Mouse (Mus musculus) midbrain, embryonic 14.5 days (tissue): ENCODE measurements around the gene Sprr2j-ps. TPM values are rescaled to one million over a fixed set of nuclear protein-coding genes. Genes with fewer than 3 reads are reported as not detected.

Source experiments
- ATAC-seq: fragments of 200-750 bp; cut with Nextera tagmentation; 2 replicates; pipeline ENCODE4 v1.8.0; 2017; ENCODE audit warnings: moderate number of reproducible peaks, moderate library complexity; ENCODE audit not compliant: low FRiP score, low TSS enrichment
- DNase-seq: peaks from one replicate; pipeline ENCODE4 v3.0.0-alpha.2; 2015
- H3K27ac ChIP-seq: fragments of 300-500 bp; sonication (generic); replicated peaks from 2 replicates; pipeline ENCODE4 v1.5.1; 2014; ENCODE audit warnings: mild to moderate bottlenecking, low read depth, low read length, moderate library complexity
- H3K27me3 ChIP-seq: fragments of 300-500 bp; sonication (generic); 2 replicates; pipeline ENCODE4 v1.6.1; 2014; ENCODE audit warnings: low read length, control low read depth, mixed read lengths; ENCODE audit not compliant: control insufficient read depth, insufficient read depth
- H3K36me3 ChIP-seq: fragments of 300-500 bp; sonication (generic); 2 replicates; pipeline ENCODE4 v1.6.1; 2014; ENCODE audit warnings: low read length, control low read depth; ENCODE audit not compliant: control insufficient read depth, insufficient read depth
- H3K4me1 ChIP-seq: fragments of 300-500 bp; sonication (generic); 2 replicates; pipeline ENCODE4 v1.6.1; 2014; ENCODE audit warnings: mild to moderate bottlenecking, antibody characterized with exemption, low read length, control low read depth; ENCODE audit not compliant: control insufficient read depth, insufficient read depth
- H3K4me2 ChIP-seq: fragments of 300-500 bp; sonication (generic); 2 replicates; pipeline ENCODE4 v1.6.1; 2014; ENCODE audit warnings: mild to moderate bottlenecking, low read length, moderate library complexity
- H3K4me3 ChIP-seq: fragments of 300-500 bp; sonication (generic); replicated peaks from 2 replicates; pipeline ENCODE4 v1.5.1; 2014; ENCODE audit warnings: low read depth, low read length
- H3K9ac ChIP-seq: fragments of 300-500 bp; sonication (generic); replicated peaks from 2 replicates; pipeline ENCODE4 v1.6.1; 2014; ENCODE audit warnings: mild to moderate bottlenecking, low read length, moderate library complexity
- H3K9me3 ChIP-seq: fragments of 300-500 bp; sonication (generic); 2 replicates; pipeline ENCODE4 v1.6.1; 2016; ENCODE audit warnings: low read length, control low read depth, mixed read lengths; ENCODE audit not compliant: control insufficient read depth
- WGBS: fragments of 180-500 bp; shearing (Covaris S2); extraction: QIAGEN DNeasy Blood & Tissue Kit; methylation state at CpG from one replicate; pipeline ENCODE4 v1.1.7; 2014; 5-methylcytosine and 5-hydroxymethylcytosine counted together
- polyA plus RNA-seq: library from polyadenylated mRNA; unstranded; fragments of >200 nt; fragmentation: Nextera tagmentation; extraction: Ambion mirVana; gene quantifications from 2 replicates; pipeline ENCODE4 v1.2.1, GENCODE M21; 2014

The Sprr2j-ps gene
- polyA plus RNA-seq = not detected in 2 replicates

DNA sequence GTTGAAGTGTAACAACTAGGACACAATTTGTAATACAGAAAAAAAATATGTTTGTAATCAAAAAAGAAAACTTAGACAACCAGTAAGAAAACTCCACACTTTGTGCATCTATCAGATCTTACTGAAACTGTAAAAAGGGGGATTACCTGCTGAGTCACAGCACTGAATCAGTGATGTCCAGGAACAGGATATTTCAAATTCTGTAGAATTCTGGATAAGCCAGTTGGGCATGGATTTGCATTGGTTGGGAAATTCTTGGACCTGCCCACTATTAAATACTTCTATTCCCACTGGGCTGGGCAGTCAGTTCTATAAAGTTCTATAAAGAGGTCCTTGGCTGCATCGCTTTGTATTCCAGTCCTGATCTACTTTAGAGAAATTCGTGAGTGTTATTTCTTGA is at the start of gene Sprr2j-ps:
Sprr2j-ps (plus strand) TSS at position 301 of the 400 bp plus-strand sequence.
- no peak within 1 kb of the TSS for H3K9ac ChIP-seq
- ATAC-seq (no peak), DNase-seq (no peak)
- 95% methylated on average over 2 of the region's 2 CpGs for WGBS
- no peaks in the 10 kb centered on the region for H3K27me3 ChIP-seq
- H3K4me1 ChIP-seq = no peaks in the 10 kb centered on the region
- no peak within 1 kb of the TSS for H3K4me2 ChIP-seq
- no peaks in the 10 kb centered on the region for H3K9me3 ChIP-seq
- no peaks in the 10 kb centered on the region for H3K36me3 ChIP-seq
- H3K4me3 ChIP-seq = no peak within 1 kb of the TSS
- H3K27ac ChIP-seq = no peak within 1 kb of the TSS

GRCm38 (mm10) chr3:92373613-92374012 is 44.3 kb upstream of the Sprr2j-ps start:
- DNase-seq (no peak), ATAC-seq (no peak)
- WGBS = 77% methylated on average over 2 of the region's 2 CpGs
- no peak overlapping the region for H3K9ac ChIP-seq
- no peaks in the 10 kb centered on the region for H3K36me3 ChIP-seq
- H3K27ac ChIP-seq = no peak overlapping the region
- H3K9me3 ChIP-seq = no peaks in the 10 kb centered on the region
- H3K27me3 ChIP-seq = no peaks in the 10 kb centered on the region
- no peaks in the 10 kb centered on the region for H3K4me1 ChIP-seq
- no peak overlapping the region for H3K4me3 ChIP-seq
- H3K4me2 ChIP-seq = no peak overlapping the region

GRCm38 (mm10) chr3:92385385-92385784 is 32.5 kb upstream of the Sprr2j-ps start, which contains the start of gene Sprr2h:
TSS of gene Sprr2h (plus strand) at chr3:92385685.
- 81% methylated on average over 1 of the region's 1 CpGs for WGBS

DNA sequence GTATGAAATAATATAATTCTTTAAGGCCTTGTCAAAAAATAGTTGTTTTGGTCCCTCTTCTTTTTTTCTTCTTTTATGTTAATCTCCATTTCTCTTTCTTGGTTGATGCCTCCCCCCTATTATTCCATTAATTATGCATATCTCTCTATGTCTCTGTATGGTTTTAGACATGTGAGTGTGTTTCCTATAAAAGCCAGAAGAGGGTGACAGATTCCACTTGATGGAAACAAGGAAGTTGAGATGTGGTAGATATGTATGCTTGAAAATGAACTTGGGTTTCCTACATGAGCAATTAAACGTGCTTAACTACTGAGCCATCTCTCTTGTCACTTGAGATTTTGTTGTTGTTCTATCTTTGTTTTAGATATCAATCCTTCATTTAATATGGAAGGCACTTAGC is 23.6 kb upstream of the Sprr2j-ps start:
- ATAC-seq (no peak), DNase-seq (peak; percentile 2)
- no peak overlapping the region for H3K27ac ChIP-seq
- WGBS = 61% methylated on average over 1 of the region's 1 CpGs
- H3K27me3 ChIP-seq = no peaks in the 10 kb centered on the region
- no peaks in the 10 kb centered on the region for H3K9me3 ChIP-seq
- no peaks in the 10 kb centered on the region for H3K4me1 ChIP-seq
- no peak overlapping the region for H3K9ac ChIP-seq
- no peaks in the 10 kb centered on the region for H3K36me3 ChIP-seq
- H3K4me3 ChIP-seq = no peak overlapping the region
- H3K4me2 ChIP-seq = no peak overlapping the region

More at GRCm38 (mm10) chr3:92385385-92385784, 32.5 kb upstream of the Sprr2j-ps start, which contains the start of gene Sprr2h:
- ATAC-seq = no peak
- Histone ChIP-seq H3K27ac (no peak within 1 kb of the TSS), H3K4me3 (no peak within 1 kb of the TSS), H3K4me1 (no peaks in the 10 kb centered on the region), H3K27me3 (no peaks in the 10 kb centered on the region), H3K36me3 (no peaks in the 10 kb centered on the region), H3K4me2 (no peak within 1 kb of the TSS), H3K9ac (no peak within 1 kb of the TSS), H3K9me3 (no peaks in the 10 kb centered on the region)
- no peak for DNase-seq

DNA sequence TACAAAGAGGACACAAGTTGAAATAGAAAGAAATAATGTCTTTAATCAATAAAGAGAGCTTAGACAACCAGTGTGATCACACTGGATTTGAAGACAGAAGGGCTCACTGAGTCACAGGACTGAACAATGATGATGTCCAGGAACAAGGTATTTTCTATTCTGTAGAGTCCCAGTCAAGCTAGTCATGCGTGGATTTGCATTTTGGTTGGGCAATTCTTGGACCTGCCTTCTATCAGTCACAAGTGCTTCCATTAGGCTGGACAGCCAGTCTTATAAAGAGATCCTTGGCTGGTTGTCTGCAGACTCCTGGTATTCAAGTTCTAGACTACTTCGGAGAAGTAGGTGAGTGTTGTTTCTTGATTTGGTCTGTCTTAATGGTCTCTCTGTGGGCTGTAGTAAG is 10.2 kb upstream of the Sprr2j-ps start, which contains the start of gene Sprr2i:
Sprr2i (plus strand) TSS at position 301 of the 400 bp plus-strand sequence.
- no peaks in the 10 kb centered on the region for H3K36me3 ChIP-seq
- H3K9me3 ChIP-seq = no peaks in the 10 kb centered on the region
- H3K4me1 ChIP-seq = no peaks in the 10 kb centered on the region
- no peaks in the 10 kb centered on the region for H3K27me3 ChIP-seq
- no peak within 1 kb of the TSS for H3K4me2 ChIP-seq
- DNase-seq (no peak), ATAC-seq (no peak)
- WGBS = 93% methylated on average over 2 of the region's 2 CpGs
- H3K4me3 ChIP-seq = no peak within 1 kb of the TSS
- H3K27ac ChIP-seq = no peak within 1 kb of the TSS
- no peak within 1 kb of the TSS for H3K9ac ChIP-seq

DNA sequence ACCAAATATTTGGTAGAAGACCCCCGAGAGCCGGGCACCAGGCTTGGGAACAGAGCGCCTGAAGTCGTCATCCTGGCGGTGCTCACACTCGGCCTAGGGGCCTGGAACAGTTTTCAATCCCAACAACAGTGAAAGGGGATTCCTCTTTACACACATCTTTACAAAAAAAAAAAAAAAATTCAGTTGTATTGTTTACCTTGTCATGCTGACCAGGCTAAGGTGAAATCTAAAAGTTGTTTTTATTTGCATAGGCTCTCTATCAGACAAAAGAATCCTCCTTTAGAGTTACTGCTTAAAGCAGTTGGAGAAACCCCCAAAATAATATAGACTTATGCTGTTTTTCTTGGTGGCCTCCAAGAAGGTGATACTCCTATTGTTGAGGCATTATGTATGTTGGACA is 11.4 kb downstream of the Sprr2j-ps start, which contains the start of gene Gm9774:
Gm9774 (minus strand) TSS at position 101 of the 400 bp plus-strand sequence.
- Histone ChIP-seq H3K4me2 (no peak within 1 kb of the TSS), H3K27me3 (no peaks in the 10 kb centered on the region), H3K27ac (no peak within 1 kb of the TSS), H3K4me1 (no peaks in the 10 kb centered on the region), H3K9me3 (no peaks in the 10 kb centered on the region), H3K4me3 (no peak within 1 kb of the TSS), H3K36me3 (no peaks in the 10 kb centered on the region), H3K9ac (no peak within 1 kb of the TSS)
- no peak for ATAC-seq
- no peak for DNase-seq
- WGBS = 97% methylated on average over 6 of the region's 6 CpGs

- WGBS = 92% methylated on average over 2 of the region's 2 CpGs
- H3K4me2 ChIP-seq = no peak within 1 kb of the TSS
- no peak within 1 kb of the TSS for H3K4me3 ChIP-seq
- no peaks in the 10 kb centered on the region for H3K4me1 ChIP-seq
- H3K9me3 ChIP-seq = no peaks in the 10 kb centered on the region
- H3K27me3 ChIP-seq = no peaks in the 10 kb centered on the region
- no peak within 1 kb of the TSS for H3K27ac ChIP-seq
- no peak for ATAC-seq
- H3K9ac ChIP-seq = no peak within 1 kb of the TSS
- H3K36me3 ChIP-seq = no peaks in the 10 kb centered on the region
- DNase-seq = no peak
These were observed 14.4 kb downstream of the Sprr2j-ps start, which contains the start of gene Sprr2k for GRCm38 (mm10) chr3:92432282-92432681. TSS of gene Sprr2k (plus strand) at chr3:92432582.

GRCm38 (mm10) chr3:92438689-92439088 is 20.8 kb downstream of the Sprr2j-ps start, which contains the start of gene Sprr1b:
TSS of gene Sprr1b (minus strand) at chr3:92438789.
- H3K4me3 ChIP-seq = no peak within 1 kb of the TSS
- ATAC-seq = no peak
- 94% methylated on average over 3 of the region's 3 CpGs for WGBS
- H3K4me2 ChIP-seq = no peak within 1 kb of the TSS
- H3K9me3 ChIP-seq = no peaks in the 10 kb centered on the region
- H3K36me3 ChIP-seq = no peaks in the 10 kb centered on the region
- no peak within 1 kb of the TSS for H3K9ac ChIP-seq
- no peaks in the 10 kb centered on the region for H3K4me1 ChIP-seq
- H3K27me3 ChIP-seq = no peaks in the 10 kb centered on the region
- DNase-seq = no peak
- no peak within 1 kb of the TSS for H3K27ac ChIP-seq

GRCm38 (mm10) chr3:92440177-92440576 is 22.3 kb downstream of the Sprr2j-ps start:
- Histone ChIP-seq H3K36me3 (no peaks in the 10 kb centered on the region), H3K4me3 (no peak overlapping the region), H3K27me3 (no peaks in the 10 kb centered on the region), H3K9ac (no peak overlapping the region), H3K4me2 (no peak overlapping the region), H3K9me3 (no peaks in the 10 kb centered on the region), H3K4me1 (no peaks in the 10 kb centered on the region), H3K27ac (no peak overlapping the region)
- ATAC-seq (no peak), DNase-seq (no peak)
- 88% methylated on average over 3 of the region's 3 CpGs for WGBS
